Mouse (Mus musculus): ENCODE results near the gene Efhd1.

DNA sequence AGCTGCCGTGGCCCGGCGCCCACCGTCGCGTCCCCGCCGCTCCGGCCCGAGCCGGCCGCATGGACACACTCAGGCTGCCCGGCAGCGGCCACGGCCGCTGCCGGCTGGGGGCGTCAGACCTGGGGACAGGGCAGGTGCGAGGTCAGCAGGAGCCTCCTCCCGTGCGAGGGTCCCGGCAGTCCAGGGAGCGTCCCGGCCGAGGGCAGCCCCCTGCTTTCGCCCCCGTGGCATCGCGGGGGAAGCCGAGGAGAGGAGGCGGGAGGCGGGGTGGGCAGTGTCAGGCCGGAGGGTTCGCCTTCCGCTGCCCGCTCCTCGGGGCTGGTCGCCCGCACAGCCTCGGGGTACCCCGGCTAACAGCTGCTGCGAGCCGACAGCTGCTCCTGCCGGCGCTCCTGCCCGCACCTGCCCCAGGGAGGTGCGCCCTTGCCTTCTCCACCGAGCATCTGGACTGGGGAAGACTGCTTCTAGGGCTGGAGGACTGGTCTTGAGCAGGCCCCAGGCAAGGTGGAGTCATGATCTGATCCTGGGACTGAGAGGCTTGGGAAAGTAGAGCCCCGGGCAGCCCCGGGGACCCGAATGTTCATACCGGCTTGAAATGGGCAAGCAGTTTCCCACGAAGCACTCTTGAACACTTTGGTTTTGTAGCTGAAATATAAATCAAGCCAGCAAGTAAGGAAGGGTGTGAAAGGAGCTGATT lies 63.1 kb downstream of the Efhd1 start:
- peak in 2 of 3 experiments; percentile 5 to 44; a peak in 3 of 6 replicates for TF ChIP-seq CTCF (IDR thresholded peaks at IDR 0.05 in 2 of 3, conservative IDR thresholded peaks at IDR 0.05 in 1 of 3; ENCODE audit: control insufficient read depth in 1 of 3, insufficient read depth in 1 of 3, low read depth in 2 of 3, low read length in 3 of 3, poor library complexity in 1 of 3, severe bottlenecking in 1 of 3)
- TF ChIP-seq ZNF384 (IDR thresholded peaks at IDR 0.05; ENCODE audit: low read depth, low read length): no peak
- TF ChIP-seq EP300 (IDR thresholded peaks at IDR 0.05; ENCODE audit: low read depth in 1 of 2, low read length in 2 of 2): no peak
- no peak for TF ChIP-seq MAFK (IDR thresholded peaks at IDR 0.05; ENCODE audit: borderline replicate concordance, low read depth, low read length)
- TF ChIP-seq UBTF (IDR thresholded peaks at IDR 0.05; ENCODE audit: borderline replicate concordance, insufficient read depth, low read depth, low read length): 0 out of 2 replicates have a peak, but pooled peaks have one; percentile 64
- peak in 1 of 2 experiments; percentile 50; a peak in 1 of 4 replicates for TF ChIP-seq POLR2A (IDR thresholded peaks at IDR 0.05; ENCODE audit: control insufficient read depth in 1 of 2, insufficient read depth in 1 of 2, low read depth in 1 of 2, low read length in 2 of 2, poor library complexity in 1 of 2)
- no peak for TF ChIP-seq MAZ (IDR thresholded peaks at IDR 0.05; ENCODE audit: low read depth, low read length)
- no peak for TF ChIP-seq E2F4 (IDR thresholded peaks at IDR 0.05; ENCODE audit: borderline replicate concordance, low read depth, low read length)
- TF ChIP-seq POLR2AphosphoS2 (IDR thresholded peaks at IDR 0.05; ENCODE audit: low read length): no peak
- TF ChIP-seq POLR2AphosphoS5 (IDR thresholded peaks at IDR 0.05; ENCODE audit: borderline replicate concordance, low read depth, low read length): no peak
- TF ChIP-seq ETS1 (IDR thresholded peaks at IDR 0.05; ENCODE audit: low read depth, low read length): no peak
- no peak for TF ChIP-seq ZKSCAN1 (IDR thresholded peaks at IDR 0.05; ENCODE audit: low read depth, low read length)
